Mouse (Mus musculus): ENCODE results near the gene Rabgap1l. TPM values are rescaled to one million over a fixed set of nuclear protein-coding genes. Genes with fewer than 3 reads are reported as not detected.

Rabgap1l gene
- total and polyA plus RNA-seq, 2 experiments, result 6.4 to 78.7 TPM

DNA sequence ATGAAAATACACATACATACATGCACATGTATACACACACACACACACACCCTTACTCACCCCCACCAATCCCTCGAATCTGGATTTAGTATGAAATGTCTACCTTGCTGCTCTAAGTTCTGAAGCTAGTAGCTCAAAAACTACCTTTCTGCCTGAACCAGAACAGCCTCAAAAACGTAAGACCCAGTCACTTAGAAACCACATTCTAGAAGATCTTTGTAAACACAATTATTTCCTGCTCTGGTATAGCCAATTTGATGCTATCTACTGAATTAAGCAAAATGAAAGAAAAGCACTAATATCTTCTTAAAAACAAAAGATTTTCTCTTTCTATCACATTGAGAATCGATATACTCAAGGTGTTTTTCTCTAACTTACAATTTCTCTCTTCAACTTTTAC is 6.4 kb downstream of the Rabgap1l start:
- peak overlapping the region; percentile 69 for H3K27ac ChIP-seq (replicated peaks; ENCODE audit: insufficient read depth, low read depth, low read length)
- no peaks in the 10 kb centered on the region for H3K36me3 ChIP-seq (ENCODE audit: control insufficient read depth, insufficient read depth, low read length)
- no peak for DNase-seq (ENCODE audit: extremely low read depth, low read depth, low spot score)
- H3K27me3 ChIP-seq (ENCODE audit: control insufficient read depth, insufficient read depth, low read length), result no peaks in the 10 kb centered on the region
- peaks cover 16% of the 10 kb centered on the region; the same call in 1 of the 2 replicates for H3K79me2 ChIP-seq (ENCODE audit: control insufficient read depth, insufficient read depth, low read length)
- no peak overlapping the region for H3K9ac ChIP-seq (ENCODE audit: low read depth, low read length)
- no peak overlapping the region for H3K4me3 ChIP-seq (ENCODE audit: insufficient read depth, low read depth, low read length)
- H3K4me1 ChIP-seq (ENCODE audit: control insufficient read depth, insufficient read depth, low read length), result peaks cover 25% of the 10 kb centered on the region
- WGBS, result 80% methylated on average over 3 of the region's 3 CpGs
- TF ChIP-seq CTCF (IDR thresholded peaks at IDR 0.05; ENCODE audit: low read depth, low read length) (no peak), POLR2A (IDR thresholded peaks at IDR 0.05; ENCODE audit: extremely low read depth, insufficient read depth, low read length) (no peak)

- H3K4me3 ChIP-seq (ENCODE audit: insufficient read depth, low read depth, low read length), result no peak overlapping the region
- peak overlapping the region; percentile 69 for H3K27ac ChIP-seq (replicated peaks; ENCODE audit: insufficient read depth, low read depth, low read length)
- DNase-seq (ENCODE audit: extremely low read depth, low read depth, low spot score), result peak; percentile 96
- peaks cover 18% of the 10 kb centered on the region; the same call in 1 of the 2 replicates for H3K79me2 ChIP-seq (ENCODE audit: control insufficient read depth, insufficient read depth, low read length)
- no peak overlapping the region for H3K9ac ChIP-seq (ENCODE audit: low read depth, low read length)
- H3K36me3 ChIP-seq (ENCODE audit: control insufficient read depth, insufficient read depth, low read length), result no peaks in the 10 kb centered on the region
- TF ChIP-seq CTCF (IDR thresholded peaks at IDR 0.05; ENCODE audit: low read depth, low read length) (no peak), POLR2A (IDR thresholded peaks at IDR 0.05; ENCODE audit: extremely low read depth, insufficient read depth, low read length) (no peak)
- no peaks in the 10 kb centered on the region for H3K27me3 ChIP-seq (ENCODE audit: control insufficient read depth, insufficient read depth, low read length)
- peaks cover 27% of the 10 kb centered on the region for H3K4me1 ChIP-seq (ENCODE audit: control insufficient read depth, insufficient read depth, low read length)
- WGBS, result 30% methylated on average over 4 of the region's 4 CpGs
Measured at GRCm38 (mm10) chr1:160785681-160786225, 7.3 kb downstream of the Rabgap1l start.

DNA sequence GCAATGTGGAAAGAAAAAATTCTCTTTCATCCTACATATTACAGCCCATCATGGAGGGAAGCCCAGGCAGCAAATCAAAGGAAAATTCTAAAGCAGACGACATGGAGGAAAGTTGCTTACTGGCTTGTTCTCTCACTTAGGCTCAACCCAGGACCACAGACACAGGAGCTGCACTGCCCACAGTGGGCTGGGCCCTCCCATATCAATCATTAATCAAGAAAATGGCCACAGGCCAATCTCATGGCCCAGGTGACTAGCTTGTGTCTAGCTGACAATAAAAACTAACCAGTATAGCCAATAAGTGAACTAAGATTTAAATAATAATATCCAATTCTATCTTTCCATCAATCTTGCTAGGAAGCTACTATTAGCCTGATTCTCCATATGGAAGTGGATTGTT is 8.9 kb downstream of the Rabgap1l start:
- no peak overlapping the region for H3K9ac ChIP-seq (ENCODE audit: low read depth, low read length)
- 14% methylated on average over 1 of the region's 1 CpGs for WGBS
- peak; percentile 82 for DNase-seq (ENCODE audit: extremely low read depth, low read depth, low spot score)

DNA sequence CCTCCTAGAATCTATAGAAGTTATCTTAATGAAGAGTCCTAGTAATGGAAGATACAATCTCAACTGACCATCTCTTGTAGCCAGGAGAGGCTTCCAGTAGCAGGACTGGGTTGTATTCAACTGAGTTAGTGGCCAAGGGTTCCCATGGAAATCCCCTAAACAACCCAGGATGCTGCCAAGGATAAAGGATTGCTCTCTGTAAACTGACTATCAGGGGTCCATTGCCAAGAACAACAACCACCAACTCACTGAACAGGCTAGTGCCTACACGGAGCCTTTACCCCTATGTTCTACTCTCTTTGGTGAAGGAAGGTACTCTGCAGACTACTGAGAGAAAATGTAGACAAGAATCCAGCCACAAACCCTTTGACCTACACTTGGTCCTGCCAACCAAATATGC is 18.8 kb downstream of the Rabgap1l start:
- Histone ChIP-seq H3K27me3 (ENCODE audit: control insufficient read depth, insufficient read depth, low read length) (no peaks in the 10 kb centered on the region), H3K4me1 (ENCODE audit: control insufficient read depth, insufficient read depth, low read length) (peaks cover 3% of the 10 kb centered on the region), H3K4me3 (ENCODE audit: insufficient read depth, low read depth, low read length) (no peak overlapping the region), H3K9ac (ENCODE audit: low read depth, low read length) (no peak overlapping the region), H3K36me3 (ENCODE audit: control insufficient read depth, insufficient read depth, low read length) (no peaks in the 10 kb centered on the region), H3K27ac (replicated peaks; ENCODE audit: insufficient read depth, low read depth, low read length) (no peak overlapping the region), H3K79me2 (ENCODE audit: control insufficient read depth, insufficient read depth, low read length) (peaks cover 16% of the 10 kb centered on the region; the same call in 1 of the 2 replicates)
- DNase-seq (ENCODE audit: extremely low read depth, low read depth, low spot score), result peak; percentile 56
- TF ChIP-seq CTCF (IDR thresholded peaks at IDR 0.05; ENCODE audit: low read depth, low read length), result no peak
- no peak for TF ChIP-seq POLR2A (IDR thresholded peaks at IDR 0.05; ENCODE audit: extremely low read depth, insufficient read depth, low read length)
- 18% methylated on average over 1 of the region's 1 CpGs for WGBS

More for the DNA sequence above, 8.9 kb downstream of the Rabgap1l start:
- H3K36me3 ChIP-seq (ENCODE audit: control insufficient read depth, insufficient read depth, low read length), result no peaks in the 10 kb centered on the region
- H3K27ac ChIP-seq (replicated peaks; ENCODE audit: insufficient read depth, low read depth, low read length), result no peak overlapping the region
- H3K27me3 ChIP-seq (ENCODE audit: control insufficient read depth, insufficient read depth, low read length), result no peaks in the 10 kb centered on the region
- H3K4me3 ChIP-seq (ENCODE audit: insufficient read depth, low read depth, low read length), result no peak overlapping the region
- peaks cover 19% of the 10 kb centered on the region; the same call in 1 of the 2 replicates for H3K79me2 ChIP-seq (ENCODE audit: control insufficient read depth, insufficient read depth, low read length)
- peaks cover 31% of the 10 kb centered on the region for H3K4me1 ChIP-seq (ENCODE audit: control insufficient read depth, insufficient read depth, low read length)
- TF ChIP-seq CTCF (IDR thresholded peaks at IDR 0.05; ENCODE audit: low read depth, low read length) (no peak), POLR2A (IDR thresholded peaks at IDR 0.05; ENCODE audit: extremely low read depth, insufficient read depth, low read length) (no peak)

DNA sequence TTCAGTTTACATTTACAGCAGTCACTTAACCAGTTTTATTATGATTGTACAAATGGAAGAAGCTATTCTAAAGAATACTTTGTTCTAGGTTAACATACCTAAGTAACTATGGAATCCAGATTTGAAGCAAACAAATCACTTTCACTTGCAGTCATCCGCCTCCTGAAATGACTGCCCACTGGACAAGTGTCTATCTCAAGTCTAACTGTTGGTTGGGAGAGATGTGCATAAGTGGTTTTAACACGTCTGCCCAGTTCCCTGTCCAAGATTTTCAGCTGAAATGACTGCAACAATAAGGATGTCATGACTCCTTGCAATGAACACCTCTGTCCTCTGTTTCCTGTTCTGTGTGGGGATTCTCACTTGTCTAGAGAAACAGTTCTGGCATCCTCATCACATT is 27.4 kb downstream of the Rabgap1l start:
- Histone ChIP-seq H3K36me3 (ENCODE audit: control insufficient read depth, insufficient read depth, low read length) (no peaks in the 10 kb centered on the region), H3K4me3 (ENCODE audit: insufficient read depth, low read depth, low read length) (no peak overlapping the region), H3K4me1 (ENCODE audit: control insufficient read depth, insufficient read depth, low read length) (peaks cover 1% of the 10 kb centered on the region; the same call in 1 of the 2 replicates), H3K9ac (ENCODE audit: low read depth, low read length) (no peak overlapping the region), H3K79me2 (ENCODE audit: control insufficient read depth, insufficient read depth, low read length) (peaks cover 17% of the 10 kb centered on the region), H3K27me3 (ENCODE audit: control insufficient read depth, insufficient read depth, low read length) (no peaks in the 10 kb centered on the region), H3K27ac (replicated peaks; ENCODE audit: insufficient read depth, low read depth, low read length) (no peak overlapping the region)
- WGBS, result 86% methylated on average over 2 of the region's 2 CpGs
- no peak for TF ChIP-seq CTCF (IDR thresholded peaks at IDR 0.05; ENCODE audit: low read depth, low read length)
- no peak for DNase-seq (ENCODE audit: extremely low read depth, low read depth, low spot score)

GRCm38 (mm10) chr1:160758243-160758642 is 34.8 kb downstream of the Rabgap1l start:
- H3K79me2 ChIP-seq (ENCODE audit: control insufficient read depth, insufficient read depth, low read length), result peaks cover 3% of the 10 kb centered on the region; the same call in 1 of the 2 replicates
- H3K9ac ChIP-seq (ENCODE audit: low read depth, low read length), result no peak overlapping the region
- TF ChIP-seq POLR2A (IDR thresholded peaks at IDR 0.05; ENCODE audit: extremely low read depth, insufficient read depth, low read length) (no peak), CTCF (IDR thresholded peaks at IDR 0.05; ENCODE audit: low read depth, low read length) (peak; percentile 94)
- no peak overlapping the region for H3K27ac ChIP-seq (replicated peaks; ENCODE audit: insufficient read depth, low read depth, low read length)
- H3K36me3 ChIP-seq (ENCODE audit: control insufficient read depth, insufficient read depth, low read length), result no peaks in the 10 kb centered on the region
- no peaks in the 10 kb centered on the region for H3K27me3 ChIP-seq (ENCODE audit: control insufficient read depth, insufficient read depth, low read length)
- WGBS, result 35% methylated on average over 3 of the region's 3 CpGs
- H3K4me1 ChIP-seq (ENCODE audit: control insufficient read depth, insufficient read depth, low read length), result no peaks in the 10 kb centered on the region; the same call in 1 of the 2 replicates
- H3K4me3 ChIP-seq (ENCODE audit: insufficient read depth, low read depth, low read length), result no peak overlapping the region
- DNase-seq (ENCODE audit: extremely low read depth, low read depth, low spot score), result peak; percentile 41
